Mouse (Mus musculus) MEL-GATA-1-ER (cell line): ENCODE measurements around the gene Mst1r.

ENCODE experiments used
- DNase-seq: peaks from one replicate; pipeline ENCODE4 v3.0.0-alpha.2; 2012; ENCODE audit warnings: low read depth; ENCODE audit errors: extremely low read depth

Gene Mst1r

GRCm38 (mm10) chr9:107950460-107951355 is 44.0 kb downstream of the Mst1r start:
- peak; percentile 79 for DNase-seq

- DNase-seq, result no peak
Measured at GRCm38 (mm10) chr9:107955613-107956289, 49.1 kb downstream of the Mst1r start.

- no peak for DNase-seq
Measured at GRCm38 (mm10) chr9:107957141-107957540, 50.5 kb downstream of the Mst1r start.

GRCm38 (mm10) chr9:107959896-107960295 is 53.2 kb downstream of the Mst1r start:
- no peak for DNase-seq

- no peak for DNase-seq
Measured at GRCm38 (mm10) chr9:107960928-107961327, 54.3 kb downstream of the Mst1r start.

- DNase-seq, result no peak
Measured at GRCm38 (mm10) chr9:107961351-107961762, 54.7 kb downstream of the Mst1r start.

GRCm38 (mm10) chr9:107961881-107962280 is 55.2 kb downstream of the Mst1r start:
- no peak for DNase-seq

GRCm38 (mm10) chr9:107962916-107963315 is 56.2 kb downstream of the Mst1r start:
- DNase-seq, result no peak

- DNase-seq, result peak; percentile 51
Measured at GRCm38 (mm10) chr9:107963700-107964099, 57.0 kb downstream of the Mst1r start.

GRCm38 (mm10) chr9:107964681-107965080 is 58.0 kb downstream of the Mst1r start:
- DNase-seq, result no peak

GRCm38 (mm10) chr9:107966676-107967075 is 60.0 kb downstream of the Mst1r start:
- no peak for DNase-seq

- DNase-seq, result no peak
Measured at GRCm38 (mm10) chr9:107967437-107967836, 60.8 kb downstream of the Mst1r start.

GRCm38 (mm10) chr9:107968531-107968930 is 61.9 kb downstream of the Mst1r start:
- DNase-seq, result no peak
